Mouse (Mus musculus) olfactory bulb, adult 2 months (tissue): ENCODE measurements around the gene Npm1. TPM values are rescaled to one million over a fixed set of nuclear protein-coding genes. Genes with fewer than 3 reads are reported as not detected.

ENCODE experiments used
- H3K27ac ChIP-seq: fragments of 200-500 bp; 2 replicates; pipeline ENCODE4 v1.5.1; 2012; ENCODE audit warnings: low read depth, low read length; ENCODE audit not compliant: insufficient read depth
- H3K4me1 ChIP-seq: fragments of 200-500 bp; 2 replicates; pipeline ENCODE4 v1.6.1; 2012; ENCODE audit warnings: low read length; ENCODE audit not compliant: control insufficient read depth, insufficient read depth
- H3K4me3 ChIP-seq: fragments of 200-500 bp; 2 replicates; pipeline ENCODE4 v1.5.1; 2012; ENCODE audit warnings: mild to moderate bottlenecking, low read depth, low read length, moderate library complexity; ENCODE audit not compliant: insufficient read depth
- CTCF ChIP-seq: fragments of 200-500 bp; IDR thresholded peaks from 2 replicates; pipeline ENCODE4 v1.5.1; 2012; ENCODE audit warnings: low read depth, mild to moderate bottlenecking, low read length, moderate library complexity; ENCODE audit not compliant: insufficient read depth
- POLR2A ChIP-seq: fragments of 200-500 bp; IDR thresholded peaks from 2 replicates; pipeline ENCODE4 v1.6.1; 2012; ENCODE audit warnings: mild to moderate bottlenecking, low read depth, low read length, moderate library complexity; ENCODE audit not compliant: insufficient read depth
- WGBS: fragments of 180-500 bp; shearing (Covaris S2); methylation state at CpG from one replicate; pipeline ENCODE4 v1.1.7; 2018; 5-methylcytosine and 5-hydroxymethylcytosine counted together
- polyA plus RNA-seq: library from polyadenylated mRNA; stranded (reverse); fragments of >200 nt; gene quantifications from 2 replicates; pipeline ENCODE4 v1.2.4, GENCODE M21; 2012; ENCODE audit warnings: low replicate concordance; ENCODE audit not compliant: missing spikeins, insufficient read depth, insufficient read length

The Npm1 gene
- polyA plus RNA-seq, 1 experiment, result 551 TPM

GRCm38 (mm10) chr11:33200764-33201625 lies 38.0 kb upstream of the Npm1 start:
- no peak for TF ChIP-seq CTCF
- TF ChIP-seq POLR2A, result no peak
- no peak overlapping the region for H3K4me3 ChIP-seq
- H3K27ac ChIP-seq, result no peak overlapping the region
- 1% methylated on average over 74 of the region's 76 CpGs for WGBS
- peaks cover 2% of the 10 kb centered on the region; the same call in 1 of the 2 replicates for H3K4me1 ChIP-seq

GRCm38 (mm10) chr11:33199906-33200763 lies 37.1 kb upstream of the Npm1 start:
- 3% methylated on average over 45 of the region's 45 CpGs for WGBS
- H3K27ac ChIP-seq, result no peak overlapping the region
- no peak overlapping the region for H3K4me3 ChIP-seq
- peaks cover 2% of the 10 kb centered on the region; the same call in 1 of the 2 replicates for H3K4me1 ChIP-seq
- TF ChIP-seq CTCF (no peak), POLR2A (no peak)

GRCm38 (mm10) chr11:33199117-33199514 lies 36.1 kb upstream of the Npm1 start:
- WGBS, result 8% methylated on average over 15 of the region's 15 CpGs
- TF ChIP-seq POLR2A (no peak), CTCF (no peak)
- Histone ChIP-seq H3K4me3 (no peak overlapping the region), H3K4me1 (peaks cover 2% of the 10 kb centered on the region; the same call in 1 of the 2 replicates), H3K27ac (no peak overlapping the region)

- H3K4me3 ChIP-seq, result no peak overlapping the region
- TF ChIP-seq CTCF, result no peak
- no peak for TF ChIP-seq POLR2A
- WGBS, result 28% methylated on average over 22 of the region's 22 CpGs
- peaks cover 2% of the 10 kb centered on the region; the same call in 1 of the 2 replicates for H3K4me1 ChIP-seq
- H3K27ac ChIP-seq, result no peak overlapping the region
These were observed 35.5 kb upstream of the Npm1 start for GRCm38 (mm10) chr11:33198351-33199116.

- peaks cover 2% of the 10 kb centered on the region; the same call in 1 of the 2 replicates for H3K4me1 ChIP-seq
- 21% methylated on average over 15 of the region's 15 CpGs for WGBS
- TF ChIP-seq POLR2A, result no peak
- no peak for TF ChIP-seq CTCF
- H3K27ac ChIP-seq, result no peak overlapping the region
- no peak overlapping the region for H3K4me3 ChIP-seq
These were observed 34.7 kb upstream of the Npm1 start for GRCm38 (mm10) chr11:33197673-33198072.

- 34% methylated on average over 13 of the region's 13 CpGs for WGBS
- Histone ChIP-seq H3K4me3 (no peak overlapping the region), H3K27ac (no peak overlapping the region), H3K4me1 (peaks cover 2% of the 10 kb centered on the region; the same call in 1 of the 2 replicates)
- TF ChIP-seq POLR2A (no peak), CTCF (no peak)
These were observed 34.1 kb upstream of the Npm1 start for GRCm38 (mm10) chr11:33197133-33197514.

GRCm38 (mm10) chr11:33196447-33197132 lies 33.6 kb upstream of the Npm1 start:
- WGBS, result 18% methylated on average over 24 of the region's 24 CpGs
- peaks cover 2% of the 10 kb centered on the region; the same call in 1 of the 2 replicates for H3K4me1 ChIP-seq
- H3K4me3 ChIP-seq, result no peak overlapping the region
- no peak overlapping the region for H3K27ac ChIP-seq
- no peak for TF ChIP-seq POLR2A
- TF ChIP-seq CTCF, result no peak
